Mouse (Mus musculus): ENCODE measurements around the gene Lig3.
"Not testable (repeated sequence)": the region's sequence is repeated elsewhere in the genome, so short reads cannot be mapped to it uniquely, and the experiment has no call there.

Gene Lig3

DNA sequence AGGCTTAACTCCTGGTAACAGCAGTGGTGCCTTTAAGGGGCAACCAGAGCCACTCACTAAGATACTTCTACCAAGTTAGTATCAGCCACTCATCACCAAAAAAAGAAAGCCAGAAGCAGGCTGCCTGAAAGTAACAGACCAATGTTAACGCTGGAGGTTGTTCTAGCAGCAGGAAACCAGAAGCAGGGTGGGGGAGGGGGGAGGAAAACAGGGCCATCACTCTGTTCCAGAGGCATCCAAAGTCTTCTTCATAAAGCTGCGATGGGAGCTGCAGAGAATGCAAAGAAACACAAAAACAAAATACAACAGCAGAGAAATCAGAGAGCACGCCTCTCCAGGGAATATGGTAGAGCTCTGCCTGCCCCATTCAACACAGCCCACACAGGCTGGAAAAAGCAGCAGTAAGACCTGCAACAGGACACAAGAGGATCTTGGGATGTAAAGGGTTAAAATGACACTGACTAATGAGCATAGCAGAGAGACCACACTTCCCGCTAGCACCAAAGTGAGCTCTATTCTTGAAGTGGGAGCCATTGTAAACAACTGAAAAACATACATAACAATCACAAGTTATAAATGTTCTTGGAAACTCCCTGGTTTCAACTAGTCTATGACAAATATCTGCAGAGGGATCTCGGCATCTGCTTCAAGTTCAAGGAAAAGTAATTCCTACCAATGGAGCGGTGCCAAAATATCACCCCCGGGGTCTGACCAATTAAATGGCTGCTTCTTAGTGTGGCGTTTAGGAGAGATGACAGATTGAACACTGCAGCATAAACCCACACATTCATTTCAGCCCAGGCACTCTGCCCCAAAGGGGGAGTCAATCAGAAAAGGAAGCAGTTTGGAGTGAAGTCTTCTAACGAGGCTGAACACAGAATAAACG, 50.3 kb downstream of the Lig3 start:
- no peak for DNase-seq (ENCODE audit: extremely low read depth, insufficient read length, low spot score)

DNA sequence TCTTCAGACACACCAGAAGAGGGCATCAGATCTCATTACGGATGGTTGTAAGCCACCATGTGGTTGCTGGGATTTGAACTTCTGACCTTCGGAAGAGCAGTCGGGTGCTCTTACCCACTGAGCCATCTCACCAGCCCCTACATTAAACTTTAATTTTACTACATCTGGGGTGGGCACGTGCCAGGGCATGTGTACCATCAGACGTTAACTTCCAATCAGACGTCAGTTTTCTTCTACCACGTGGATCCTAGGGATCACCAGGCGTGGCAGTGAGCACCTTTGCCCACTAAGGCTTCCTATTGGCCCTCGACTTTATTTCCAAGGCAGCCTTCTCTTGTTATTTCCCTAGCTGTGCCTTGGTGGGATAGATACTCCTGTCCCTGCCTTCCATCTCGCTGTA, 51.5 kb downstream of the Lig3 start:
- not testable (repeated sequence) for DNase-seq (ENCODE audit: extremely low read depth, insufficient read length, low spot score)

DNA sequence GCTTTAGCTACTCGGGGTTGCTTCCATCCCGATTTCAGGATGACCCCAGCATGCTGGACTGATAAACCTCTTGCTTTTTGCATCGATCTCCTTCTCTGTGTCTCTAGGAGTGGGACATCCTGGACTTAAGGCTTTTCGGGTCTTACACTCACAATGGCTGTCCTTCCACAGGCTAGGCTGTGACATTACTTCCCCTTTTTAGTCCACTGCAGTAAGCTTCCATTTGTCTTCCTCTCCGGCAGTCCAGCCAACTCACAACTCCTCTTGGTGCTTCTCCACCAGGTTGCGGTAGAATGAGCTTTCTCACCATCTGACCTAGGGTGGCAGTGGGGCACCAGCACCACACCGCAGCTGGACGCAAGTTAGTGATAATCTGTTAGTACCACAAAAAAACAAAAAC, 53.0 kb downstream of the Lig3 start:
- no peak for DNase-seq (ENCODE audit: extremely low read depth, insufficient read length, low spot score)

DNA sequence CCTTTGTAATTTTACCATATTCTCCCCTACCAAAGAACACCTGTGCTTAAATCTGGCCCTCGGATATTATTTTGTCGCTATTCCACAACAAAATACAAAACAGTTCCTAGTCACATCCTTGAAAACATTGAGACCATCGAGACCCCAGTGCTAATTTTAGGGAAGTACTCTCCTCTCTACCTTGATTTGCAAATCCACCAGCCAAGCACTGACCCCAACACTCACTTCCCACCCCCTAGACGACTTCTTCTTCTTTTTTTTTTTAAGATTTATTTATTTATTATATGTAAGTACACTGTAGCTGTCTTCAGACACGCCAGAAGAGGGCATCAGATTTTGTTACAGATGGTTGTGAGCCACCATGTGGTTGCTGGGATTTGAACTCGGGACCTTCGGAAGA, 53.5 kb downstream of the Lig3 start:
- DNase-seq (ENCODE audit: extremely low read depth, insufficient read length, low spot score), result not testable (repeated sequence)

- DNase-seq (ENCODE audit: extremely low read depth, insufficient read length, low spot score), result no peak
Measured at GRCm38 (mm10) chr11:82835616-82836432, 54.9 kb downstream of the Lig3 start.

DNA sequence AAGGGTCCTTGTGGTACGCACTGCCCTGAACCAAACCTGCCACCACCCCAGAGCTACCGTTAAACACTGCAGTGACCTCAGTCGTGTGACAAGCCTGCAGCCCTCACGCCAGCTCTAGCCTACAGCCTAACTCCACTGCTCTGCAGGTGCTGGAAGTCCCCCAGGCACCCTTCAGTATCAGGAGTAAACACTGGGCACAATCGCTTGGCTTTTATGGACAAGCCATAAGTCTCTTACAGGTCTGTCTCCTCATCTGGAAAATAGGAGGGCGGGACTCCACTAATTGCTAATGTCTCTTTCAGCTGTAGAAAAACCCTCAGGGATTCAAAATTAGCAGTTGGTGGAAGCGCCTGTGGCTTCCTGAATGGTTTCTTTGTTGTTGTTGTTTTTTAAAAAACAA, 56.3 kb downstream of the Lig3 start:
- DNase-seq (ENCODE audit: extremely low read depth, insufficient read length, low spot score), result no peak

DNA sequence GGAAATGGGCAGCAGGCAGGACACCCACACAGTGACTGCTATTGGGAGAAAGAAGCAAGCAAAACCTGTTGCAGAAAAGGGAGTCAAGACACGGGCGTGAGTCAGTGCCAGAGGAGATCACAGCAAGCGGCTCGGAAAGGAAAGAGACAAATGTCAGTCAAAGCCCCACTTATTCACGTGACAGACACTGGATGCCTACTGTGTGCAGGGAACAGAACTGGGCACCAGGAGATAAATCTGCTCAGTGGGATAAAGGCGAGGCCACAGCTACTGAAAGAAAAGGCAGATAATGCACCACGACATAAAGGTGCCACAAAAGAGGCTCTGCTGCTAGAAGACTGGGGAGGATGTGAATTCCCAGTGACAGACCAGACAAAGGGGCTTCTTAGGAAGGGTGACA, 56.9 kb downstream of the Lig3 start:
- no peak for DNase-seq (ENCODE audit: extremely low read depth, insufficient read length, low spot score)

GRCm38 (mm10) chr11:82838511-82838910, 57.6 kb downstream of the Lig3 start:
- DNase-seq (ENCODE audit: extremely low read depth, insufficient read length, low spot score), result no peak

DNA sequence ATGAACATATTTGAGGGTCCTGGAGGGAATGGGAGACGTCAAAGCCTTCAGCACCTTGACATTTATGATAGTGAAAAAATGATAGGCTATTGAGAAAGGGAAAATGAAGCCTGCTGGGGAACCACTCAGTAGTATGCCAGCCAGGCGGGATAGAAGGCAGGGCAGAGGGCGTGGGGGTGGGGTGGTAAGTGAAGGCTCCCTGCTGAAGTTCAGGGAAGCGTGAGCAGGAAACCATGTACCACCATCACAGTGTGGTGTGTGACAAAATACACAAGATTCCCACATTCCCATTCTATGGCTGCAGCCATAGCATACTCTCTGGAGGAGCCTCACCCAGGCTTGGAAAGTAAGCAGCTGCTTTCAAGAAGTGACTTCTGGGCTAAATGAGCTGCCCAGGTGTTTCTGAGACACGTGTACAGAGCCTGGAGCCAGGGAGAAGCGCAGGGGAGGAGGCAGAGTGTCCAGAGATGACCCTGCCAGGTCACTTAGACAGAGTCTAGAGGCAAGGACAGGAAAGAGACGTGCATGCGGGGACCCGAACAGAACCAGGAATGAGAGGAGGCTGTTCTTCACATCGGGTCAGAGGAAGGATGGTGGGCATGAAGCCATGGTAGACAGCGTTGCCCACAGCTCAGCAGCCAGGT, 64.0 kb downstream of the Lig3 start:
- DNase-seq (ENCODE audit: extremely low read depth, insufficient read length, low spot score), result no peak

- peak; percentile 80 for DNase-seq (ENCODE audit: extremely low read depth, insufficient read length, low spot score)
Measured at GRCm38 (mm10) chr11:82845415-82846078, 64.6 kb downstream of the Lig3 start.

DNA sequence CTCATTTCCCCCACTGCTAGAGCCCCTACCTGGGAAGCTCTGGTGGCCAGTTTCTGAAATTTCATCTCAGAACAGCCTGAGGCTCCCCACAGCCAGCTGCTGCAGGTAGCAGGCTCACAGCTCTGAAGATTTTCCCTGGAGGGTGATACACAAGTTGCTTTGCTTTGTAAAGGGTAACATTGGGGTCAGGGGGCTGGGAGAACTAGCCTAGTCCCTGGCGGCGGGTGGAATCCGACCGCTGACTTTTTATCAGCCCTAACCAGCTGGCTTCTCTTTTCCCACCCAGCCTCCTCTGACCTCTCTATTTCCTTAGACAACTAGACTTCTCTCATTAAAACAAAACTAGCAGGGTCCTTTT, 65.2 kb downstream of the Lig3 start:
- DNase-seq (ENCODE audit: extremely low read depth, insufficient read length, low spot score), result no peak

DNA sequence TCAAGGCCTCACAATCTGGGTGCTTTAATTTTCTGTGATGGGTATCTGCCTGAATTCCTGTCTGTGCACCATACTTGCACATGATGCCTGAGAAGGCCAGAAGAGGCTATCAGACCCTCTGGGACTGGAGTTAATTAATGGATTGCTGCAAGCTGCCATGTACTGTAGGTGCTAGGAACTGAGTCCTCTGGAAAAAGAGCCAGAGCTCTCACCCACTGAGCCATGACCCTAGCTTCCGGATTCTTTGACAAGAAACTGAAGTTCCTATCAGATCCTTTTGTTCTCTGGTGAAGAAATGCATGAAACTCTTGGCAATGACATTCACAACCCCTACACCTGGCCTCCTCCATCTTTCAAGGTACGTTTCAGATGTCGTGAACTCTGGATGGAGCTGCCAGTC, 66.0 kb downstream of the Lig3 start:
- DNase-seq (ENCODE audit: extremely low read depth, insufficient read length, low spot score), result no peak

GRCm38 (mm10) chr11:82847571-82848000, 66.7 kb downstream of the Lig3 start:
- no peak for DNase-seq (ENCODE audit: extremely low read depth, insufficient read length, low spot score)

- DNase-seq (ENCODE audit: extremely low read depth, insufficient read length, low spot score), result no peak
Measured at GRCm38 (mm10) chr11:82850259-82850658, 69.4 kb downstream of the Lig3 start.

- no peak for DNase-seq (ENCODE audit: extremely low read depth, insufficient read length, low spot score)
Measured at GRCm38 (mm10) chr11:82852115-82852514, 71.2 kb downstream of the Lig3 start.

DNA sequence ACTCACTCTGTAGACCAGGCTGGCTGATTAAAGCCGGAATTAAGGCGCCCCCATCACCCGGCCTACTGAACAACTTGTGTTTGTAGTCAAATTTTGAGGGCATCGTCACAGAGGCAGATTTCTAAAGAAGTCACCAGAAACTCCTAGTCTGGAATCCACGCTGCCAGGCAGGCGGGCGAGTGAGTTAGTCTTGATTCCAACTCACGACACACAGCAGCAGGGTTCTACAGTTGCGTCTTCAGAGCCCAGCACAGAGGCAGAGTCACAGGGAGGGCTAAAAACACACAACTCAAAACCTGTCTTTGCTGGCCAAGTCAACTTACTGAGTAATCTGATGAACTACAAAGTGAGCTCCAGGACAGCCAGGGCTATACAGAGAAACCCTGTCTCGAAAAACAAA, 71.6 kb downstream of the Lig3 start:
- no peak for DNase-seq (ENCODE audit: extremely low read depth, insufficient read length, low spot score)

GRCm38 (mm10) chr11:82852958-82853357, 72.0 kb downstream of the Lig3 start:
- DNase-seq (ENCODE audit: extremely low read depth, insufficient read length, low spot score), result no peak

Measured in 3134 (cell line).